Mouse (Mus musculus) liver, adult 2 months (tissue): ENCODE measurements at regions not wholly inside any gene's neighbourhood (a gene's known extent, or its start where the extent isn't known, plus 50 kb on each side); places are given as distances from the start of the nearest gene placed in this dataset.
"Not testable (repeated sequence)": the region's sequence is repeated elsewhere in the genome, so short reads cannot be mapped to it uniquely, and the experiment has no call there.

Source experiments
- DNase-seq: peaks from one replicate; pipeline ENCODE4 v3.0.0-alpha.2; 2011; ENCODE audit warnings: low read depth, low spot score; ENCODE audit errors: extremely low read depth
- H3K27ac ChIP-seq: fragments of 200-500 bp; replicated peaks from 2 replicates; pipeline ENCODE4 v1.5.1; 2012; ENCODE audit warnings: low read depth, mild to moderate bottlenecking, control low read depth, inconsistent platforms, low read length; ENCODE audit not compliant: insufficient read depth
- H3K27me3 ChIP-seq: fragments of 200-500 bp; 2 replicates; pipeline ENCODE4 v1.6.1; 2012; ENCODE audit warnings: mild to moderate bottlenecking, moderate library complexity, low read length, inconsistent platforms; ENCODE audit not compliant: control insufficient read depth, insufficient read depth
- H3K36me3 ChIP-seq: fragments of 200-500 bp; 2 replicates; pipeline ENCODE4 v1.6.1; 2012; ENCODE audit warnings: low read length, inconsistent platforms; ENCODE audit not compliant: control insufficient read depth, insufficient read depth
- H3K4me1 ChIP-seq: fragments of 200-500 bp; 2 replicates; pipeline ENCODE4 v1.6.1; 2011; ENCODE audit warnings: low read length; ENCODE audit not compliant: control insufficient read depth, insufficient read depth
- H3K4me3 ChIP-seq: fragments of 200-500 bp; 2 replicates; pipeline ENCODE4 v1.5.1; 2011; ENCODE audit warnings: low read depth, mild to moderate bottlenecking, control low read depth, low read length, moderate library complexity; ENCODE audit not compliant: insufficient read depth
- H3K79me2 ChIP-seq: fragments of 200-500 bp; 2 replicates; pipeline ENCODE4 v1.6.1; 2012; ENCODE audit warnings: inconsistent platforms, mild to moderate bottlenecking, low read length, moderate library complexity; ENCODE audit not compliant: control insufficient read depth, insufficient read depth
- H3K9ac ChIP-seq: fragments of 200-500 bp; 2 replicates; pipeline ENCODE4 v1.6.1; 2012; ENCODE audit warnings: low read depth, mild to moderate bottlenecking, control low read depth, inconsistent platforms, low read length
- CTCF ChIP-seq: fragments of 200-500 bp; IDR thresholded peaks from 2 replicates; pipeline ENCODE4 v1.5.1; 2011; ENCODE audit warnings: low read depth, low read length, control low read depth
- POLR2A ChIP-seq: fragments of 200-500 bp; IDR thresholded peaks from 2 replicates; pipeline ENCODE4 v1.6.1; 2011; ENCODE audit warnings: low read length, control low read depth; ENCODE audit not compliant: insufficient read depth; ENCODE audit errors: extremely low read depth
- WGBS: fragments of 180-500 bp; shearing (Covaris S2); methylation state at CpG from one replicate; pipeline ENCODE4 v1.1.7; 2018; 5-methylcytosine and 5-hydroxymethylcytosine counted together

DNA sequence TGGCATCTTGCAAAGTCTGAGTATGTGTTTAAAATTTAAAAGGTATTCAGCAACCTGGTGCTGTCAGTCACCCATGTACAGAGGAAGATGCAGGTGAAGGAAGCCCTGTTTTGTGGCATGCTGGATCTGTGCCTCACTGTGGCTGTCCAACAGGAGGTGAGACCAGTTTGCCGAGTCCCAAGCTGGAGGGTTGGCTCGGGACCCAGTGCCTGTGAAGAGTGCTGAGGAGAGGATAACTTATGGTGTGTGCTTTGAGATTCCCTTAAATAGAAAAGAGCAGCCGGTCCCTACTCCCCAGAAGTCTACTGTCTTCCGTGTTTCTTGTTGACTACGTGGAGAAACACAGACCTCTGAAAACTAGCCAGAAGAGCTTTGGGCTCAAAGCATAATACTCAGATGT, 396.3 kb upstream of the Id2 start:
- no peaks in the 10 kb centered on the region for H3K4me1 ChIP-seq
- no peaks in the 10 kb centered on the region for H3K27me3 ChIP-seq
- H3K27ac ChIP-seq = no peak overlapping the region
- 85% methylated on average over 5 of the region's 5 CpGs for WGBS
- H3K79me2 ChIP-seq = no peaks in the 10 kb centered on the region
- no peak for TF ChIP-seq POLR2A
- no peak for TF ChIP-seq CTCF
- no peak overlapping the region for H3K9ac ChIP-seq
- DNase-seq = no peak
- H3K36me3 ChIP-seq = no peaks in the 10 kb centered on the region
- H3K4me3 ChIP-seq = no peak overlapping the region

DNA sequence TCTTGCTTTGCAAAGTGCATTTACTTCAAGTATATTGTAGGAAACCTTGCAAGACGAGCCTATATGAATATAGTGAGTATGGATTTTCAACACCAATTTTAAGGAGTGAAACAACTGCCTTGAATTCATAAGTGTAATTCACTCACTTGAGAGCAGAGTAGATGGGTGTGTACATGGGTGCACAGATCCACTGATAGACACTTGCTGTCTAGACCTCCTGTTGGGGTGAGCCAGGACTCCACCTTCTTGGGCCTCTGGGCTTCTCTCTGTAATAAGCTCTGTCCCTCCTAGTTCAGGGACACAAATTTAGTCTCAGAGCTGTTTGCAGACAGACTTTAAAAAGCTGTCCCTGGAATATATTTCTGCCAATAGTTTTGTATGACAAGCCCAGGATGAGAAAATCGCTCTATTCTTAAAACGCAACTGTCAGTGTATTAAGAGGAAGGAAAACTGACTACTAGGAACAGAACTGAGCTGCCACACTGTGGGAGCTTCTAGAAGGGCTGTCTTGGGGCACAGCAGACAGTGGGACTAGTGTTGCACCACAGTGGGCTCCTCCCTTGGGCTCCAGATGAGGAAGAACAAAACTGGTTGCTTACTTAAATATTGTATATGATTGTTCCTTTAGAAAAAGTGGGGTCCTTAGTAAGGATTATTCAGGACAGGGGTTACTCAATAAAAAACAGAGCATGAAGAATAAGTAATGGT, 395.7 kb upstream of the Id2 start:
- Histone ChIP-seq H3K27me3 (no peaks in the 10 kb centered on the region), H3K4me1 (no peaks in the 10 kb centered on the region), H3K36me3 (no peaks in the 10 kb centered on the region), H3K27ac (no peak overlapping the region), H3K4me3 (no peak overlapping the region), H3K79me2 (no peaks in the 10 kb centered on the region), H3K9ac (no peak overlapping the region)
- WGBS = 88% methylated on average over 3 of the region's 3 CpGs
- no peak for TF ChIP-seq POLR2A
- no peak for TF ChIP-seq CTCF
- no peak for DNase-seq

- no peak for TF ChIP-seq CTCF
- no peak for TF ChIP-seq POLR2A
- Histone ChIP-seq H3K4me1 (peaks cover 2% of the 10 kb centered on the region; the same call in 1 of the 2 replicates), H3K79me2 (no peaks in the 10 kb centered on the region), H3K4me3 (no peak overlapping the region), H3K27ac (no peak overlapping the region), H3K9ac (no peak overlapping the region), H3K27me3 (no peaks in the 10 kb centered on the region), H3K36me3 (no peaks in the 10 kb centered on the region)
- no peak for DNase-seq
- 57% methylated on average over 10 of the region's 10 CpGs for WGBS
Measured at GRCm38 (mm10) chr12:25475180-25475758, 378.3 kb upstream of the Id2 start.

- 88% methylated on average over 10 of the region's 10 CpGs for WGBS
Measured at GRCm38 (mm10) chr12:25469181-25469580, 372.2 kb upstream of the Id2 start.

GRCm38 (mm10) chr12:25467789-25468188, 370.8 kb upstream of the Id2 start:
- Histone ChIP-seq H3K36me3 (no peaks in the 10 kb centered on the region), H3K4me3 (no peak overlapping the region), H3K27ac (no peak overlapping the region), H3K27me3 (no peaks in the 10 kb centered on the region), H3K79me2 (no peaks in the 10 kb centered on the region), H3K9ac (no peak overlapping the region), H3K4me1 (no peaks in the 10 kb centered on the region)
- DNase-seq = no peak
- 74% methylated on average over 12 of the region's 12 CpGs for WGBS
- TF ChIP-seq CTCF = no peak
- no peak for TF ChIP-seq POLR2A

More at GRCm38 (mm10) chr12:25469181-25469580, 372.2 kb upstream of the Id2 start:
- no peak for DNase-seq
- H3K27ac ChIP-seq = no peak overlapping the region
- H3K36me3 ChIP-seq = no peaks in the 10 kb centered on the region
- TF ChIP-seq CTCF (no peak), POLR2A (no peak)
- H3K9ac ChIP-seq = no peak overlapping the region
- no peaks in the 10 kb centered on the region for H3K27me3 ChIP-seq
- no peak overlapping the region for H3K4me3 ChIP-seq
- H3K4me1 ChIP-seq = no peaks in the 10 kb centered on the region
- no peaks in the 10 kb centered on the region for H3K79me2 ChIP-seq

DNA sequence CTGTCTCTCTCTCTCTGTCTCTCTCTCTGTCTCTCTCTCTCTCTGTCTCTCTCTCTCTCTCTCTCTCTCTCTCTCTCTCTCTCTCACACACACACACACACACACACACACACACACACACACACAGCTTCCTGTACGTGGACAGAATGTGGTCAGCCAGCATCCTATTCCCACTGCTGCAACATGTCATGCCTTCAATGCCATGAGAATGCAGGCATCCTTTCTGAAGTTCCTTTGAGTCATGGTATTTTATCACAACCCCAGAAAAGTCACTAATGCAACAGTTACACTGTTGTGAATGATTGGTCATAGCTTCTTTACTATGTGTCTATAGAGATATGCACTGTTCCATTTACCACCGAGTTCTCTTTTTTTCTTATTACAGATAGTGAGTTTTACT, 365.8 kb upstream of the Id2 start:
- not testable (repeated sequence) for DNase-seq, H3K27ac ChIP-seq, H3K27me3 ChIP-seq, H3K9ac ChIP-seq, H3K36me3 ChIP-seq, H3K79me2 ChIP-seq, H3K4me1 ChIP-seq, H3K4me3 ChIP-seq
- WGBS = 72% methylated on average over 2 of the region's 2 CpGs
